Mouse (Mus musculus) olfactory bulb, adult 2 months (tissue): ENCODE results near the gene Fat3.

Source experiments
- CTCF ChIP-seq: fragments of 200-500 bp; IDR thresholded peaks from 2 replicates; pipeline ENCODE4 v1.5.1; 2012; ENCODE audit warnings: low read depth, mild to moderate bottlenecking, low read length, moderate library complexity; ENCODE audit not compliant: insufficient read depth
- POLR2A ChIP-seq: fragments of 200-500 bp; IDR thresholded peaks from 2 replicates; pipeline ENCODE4 v1.6.1; 2012; ENCODE audit warnings: mild to moderate bottlenecking, low read depth, low read length, moderate library complexity; ENCODE audit not compliant: insufficient read depth

DNA sequence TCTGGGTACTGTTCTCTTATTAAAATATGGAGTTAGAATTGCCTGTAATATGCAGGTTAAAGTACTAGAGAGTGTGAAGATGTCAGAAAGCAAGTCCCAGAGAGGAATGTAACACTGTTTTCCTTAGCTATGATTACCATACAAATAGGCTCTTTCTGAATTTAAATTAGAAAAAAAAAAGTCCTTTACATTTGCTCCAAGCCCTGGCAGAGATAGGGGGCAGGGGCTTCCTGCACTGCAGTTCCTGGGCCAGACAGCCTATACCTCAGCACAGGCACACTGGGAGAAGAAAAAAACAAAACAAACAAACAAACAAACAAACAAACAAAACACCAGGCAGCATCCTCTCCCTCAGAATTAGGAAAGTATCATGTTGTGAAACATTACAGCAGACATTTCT lies 274.5 kb downstream of the Fat3 start:
- no peak for TF ChIP-seq POLR2A
- no peak for TF ChIP-seq CTCF
